Mouse (Mus musculus): ENCODE data around the gene Tha1. TPM values are rescaled to one million over a fixed set of nuclear protein-coding genes. Genes with fewer than 3 reads are reported as not detected.
"Not testable (repeated sequence)": the region's sequence is repeated elsewhere in the genome, so short reads cannot be mapped to it uniquely, and the experiment has no call there.

Gene Tha1
- total RNA-seq, 2 experiments from 2014 or later = 9.5 to 17.3 TPM

GRCm38 (mm10) chr11:117848985-117849671, 24.2 kb downstream of the Tha1 start, which contains the start of gene Birc5:
Gene Birc5 (plus strand): TSS chr11:117849251.
- peak; percentile 98 for DNase-seq

- peak; percentile 56 for DNase-seq
These were observed 24.9 kb downstream of the Tha1 start for GRCm38 (mm10) chr11:117848271-117848984.

GRCm38 (mm10) chr11:117847593-117848215, 25.6 kb downstream of the Tha1 start:
- no peak for DNase-seq

- DNase-seq = no peak
These were observed 26.6 kb downstream of the Tha1 start for GRCm38 (mm10) chr11:117846640-117847039.

GRCm38 (mm10) chr11:117845651-117846050, 27.6 kb downstream of the Tha1 start:
- no peak for DNase-seq

- DNase-seq = no peak
These were observed 28.3 kb downstream of the Tha1 start for GRCm38 (mm10) chr11:117844997-117845396.

- no peak for DNase-seq
These were observed 29.8 kb downstream of the Tha1 start for GRCm38 (mm10) chr11:117843434-117843833.

GRCm38 (mm10) chr11:117840910-117841309, 32.4 kb downstream of the Tha1 start:
- DNase-seq = no peak

- no peak for DNase-seq
These were observed 34.3 kb downstream of the Tha1 start for GRCm38 (mm10) chr11:117839021-117839420.

- no peak for DNase-seq
These were observed 34.7 kb downstream of the Tha1 start for GRCm38 (mm10) chr11:117838572-117838971.

GRCm38 (mm10) chr11:117836306-117836705, 37.0 kb downstream of the Tha1 start:
- DNase-seq = peak; percentile 43

- no peak for DNase-seq
These were observed 39.2 kb downstream of the Tha1 start for GRCm38 (mm10) chr11:117834086-117834485.

- DNase-seq = not testable (repeated sequence)
These were observed 39.8 kb downstream of the Tha1 start for GRCm38 (mm10) chr11:117833509-117833908.

- peak; percentile 78 for DNase-seq
These were observed 41.0 kb downstream of the Tha1 start for GRCm38 (mm10) chr11:117832086-117832969.

GRCm38 (mm10) chr11:117830401-117830800, 42.9 kb downstream of the Tha1 start:
- DNase-seq = no peak

- peak; percentile 67 for DNase-seq
These were observed 43.5 kb downstream of the Tha1 start for GRCm38 (mm10) chr11:117829671-117830215.

- DNase-seq = peak; percentile 62
These were observed 44.2 kb downstream of the Tha1 start for GRCm38 (mm10) chr11:117828888-117829604.

- peak; percentile 59 for DNase-seq
These were observed 45.0 kb downstream of the Tha1 start for GRCm38 (mm10) chr11:117828149-117828887.

GRCm38 (mm10) chr11:117827386-117827785, 45.9 kb downstream of the Tha1 start:
- DNase-seq = no peak

- no peak for DNase-seq
These were observed 46.4 kb downstream of the Tha1 start for GRCm38 (mm10) chr11:117826916-117827315.

Data from adrenal gland, postnatal 10 days (tissue).